Mouse (Mus musculus) heart, adult 2 months (tissue): Measurements from ENCODE around the gene Mettl23.

ENCODE experiments used
- CTCF ChIP-seq: fragments of 200-600 bp; IDR thresholded peaks from 2 replicates; pipeline ENCODE4 v1.8.1; 2022; ENCODE audit warnings: antibody characterized with exemption, mild to moderate bottlenecking, moderate library complexity
- EP300 ChIP-seq: fragments of 200-500 bp; IDR thresholded peaks from 2 replicates; pipeline ENCODE4 v1.6.1; 2011; ENCODE audit warnings: low read depth, low read length, control low read depth; ENCODE audit not compliant: insufficient read depth

- TF ChIP-seq EP300 (0 out of 2 replicates have a peak, but pooled peaks have one; percentile 10), CTCF (no peak)
Observed at GRCm38 (mm10) chr11:116812793-116813529, 30.1 kb upstream of the Mettl23 start.
